Mouse (Mus musculus): ENCODE data around the gene Gm13691. TPM values are rescaled to one million over a fixed set of nuclear protein-coding genes. Genes with fewer than 3 reads are reported as not detected.

Gene Gm13691
- polyA plus RNA-seq, 1 experiment from 2014 or later: not detected

Other genes starting within 250 kb of the Gm13691 start
- gene Fam171b, start 177.9 kb upstream of the Gm13691 start, polyA plus RNA-seq (2015; fragmentation: Nextera tagmentation; extraction: Ambion mirVana): 1.7 and 1.8 TPM in 2 replicates
- 0.08 TPM in 1 of 2 replicates, not detected in the other for gene Zswim2, start 49.3 kb upstream of the Gm13691 start, polyA plus RNA-seq (2015; fragmentation: Nextera tagmentation; extraction: Ambion mirVana)
- not detected in 2 replicates for gene Gm13698, start 34.9 kb upstream of the Gm13691 start, polyA plus RNA-seq (2015; fragmentation: Nextera tagmentation; extraction: Ambion mirVana)
- gene Gm13693, start 29.1 kb upstream of the Gm13691 start, polyA plus RNA-seq (2015; fragmentation: Nextera tagmentation; extraction: Ambion mirVana): not detected in 2 replicates
- gene Gm13695, start 23.2 kb upstream of the Gm13691 start, polyA plus RNA-seq (2015; fragmentation: Nextera tagmentation; extraction: Ambion mirVana): not detected in 2 replicates
- not detected in 2 replicates for gene Gm13696, start 17.4 kb upstream of the Gm13691 start, polyA plus RNA-seq (2015; fragmentation: Nextera tagmentation; extraction: Ambion mirVana)
- not detected in 2 replicates for gene Gm13694, start 11.6 kb upstream of the Gm13691 start, polyA plus RNA-seq (2015; fragmentation: Nextera tagmentation; extraction: Ambion mirVana)
- not detected in 2 replicates for gene Gm13697, start 5.8 kb upstream of the Gm13691 start, polyA plus RNA-seq (2015; fragmentation: Nextera tagmentation; extraction: Ambion mirVana)

Measured in heart, embryonic 16.5 days (tissue).